Mouse (Mus musculus): Measurements from ENCODE around the gene Rnf10. TPM values are rescaled to one million over a fixed set of nuclear protein-coding genes. Genes with fewer than 3 reads are reported as not detected.
"Not testable (repeated sequence)": the region's sequence is repeated elsewhere in the genome, so short reads cannot be mapped to it uniquely, and the experiment has no call there.

Gene Rnf10
- 119 and 132 TPM in 2 replicates for polyA plus RNA-seq (2016; fragmentation: Nextera tagmentation; extraction: Ambion mirVana)

- DNase-seq (ENCODE audit: extremely low spot score, low spot score) = peak; percentile 97
- H3K36me3 ChIP-seq (replicated peaks) = peaks cover 31% of the 10 kb centered on the region
- H3K9me3 ChIP-seq = no peaks in the 10 kb centered on the region
- peaks cover 48% of the 10 kb centered on the region for H3K4me1 ChIP-seq
- peak within 1 kb of the TSS; percentile 86 for H3K4me3 ChIP-seq
- no peaks in the 10 kb centered on the region for H3K27me3 ChIP-seq (ENCODE audit: poor library complexity, severe bottlenecking)
- WGBS = 13% methylated on average over 26 of the region's 26 CpGs
- peak within 1 kb of the TSS; percentile 95 for H3K27ac ChIP-seq
Observed at GRCm38 (mm10) chr5:115272812-115273548, at the start of gene Rnf10. TSS of gene Rnf10 (minus strand) at chr5:115272898.

DNA sequence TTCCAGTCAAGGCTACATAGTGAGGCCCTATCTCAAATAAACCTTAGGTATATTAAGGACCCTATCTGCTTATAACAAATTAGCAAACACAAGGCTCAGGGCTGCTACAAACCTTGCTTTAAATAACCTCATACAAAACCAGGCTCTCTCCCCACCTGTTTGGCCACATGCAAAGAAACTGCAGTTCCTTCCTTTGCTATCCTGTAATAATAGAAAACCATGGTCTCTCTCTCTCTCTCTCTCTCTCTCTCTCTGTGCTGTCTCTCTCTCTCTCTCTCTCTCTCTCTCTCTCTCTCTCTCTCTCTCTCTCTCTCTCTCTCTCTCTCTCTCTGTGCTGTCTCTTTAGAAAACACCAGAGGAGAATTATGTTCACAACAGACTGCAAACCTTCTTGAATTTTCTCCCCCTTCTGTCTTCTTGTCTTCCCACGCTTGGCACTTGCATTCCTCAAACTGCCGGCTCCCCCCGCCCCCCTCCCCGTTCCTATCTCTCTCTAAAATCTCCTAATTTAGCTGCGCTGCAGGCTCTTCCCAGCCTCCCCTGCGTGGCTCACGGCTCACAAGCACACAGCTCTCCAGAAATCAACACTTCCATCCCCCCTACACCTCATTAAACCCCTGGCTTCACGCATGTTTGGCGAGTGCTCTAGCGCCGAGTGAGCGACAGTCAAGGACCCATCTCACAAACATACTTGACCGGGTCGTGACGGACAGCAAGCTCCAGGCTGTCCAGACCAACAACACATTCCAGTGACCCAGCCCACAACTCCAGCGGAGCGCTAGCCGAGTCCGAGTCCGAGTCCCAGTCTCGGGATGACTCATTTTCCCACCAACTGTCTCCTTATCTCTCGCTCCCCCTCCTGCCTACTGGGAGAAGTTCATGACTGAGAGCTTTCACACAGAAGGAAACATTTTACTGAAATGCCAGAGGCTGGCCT, 46.6 kb upstream of the Rnf10 start:
- no peaks in the 10 kb centered on the region for H3K36me3 ChIP-seq (replicated peaks)
- H3K27ac ChIP-seq = peak overlapping the region; percentile 77

GRCm38 (mm10) chr5:115317645-115318328, 45.1 kb upstream of the Rnf10 start:
- no peaks in the 10 kb centered on the region for H3K9me3 ChIP-seq
- H3K4me1 ChIP-seq = peaks cover 44% of the 10 kb centered on the region
- peak overlapping the region; percentile 84 for H3K27ac ChIP-seq
- no peaks in the 10 kb centered on the region for H3K36me3 ChIP-seq (replicated peaks)
- H3K27me3 ChIP-seq (ENCODE audit: poor library complexity, severe bottlenecking) = peaks cover 18% of the 10 kb centered on the region
- 3% methylated on average over 10 of the region's 10 CpGs for WGBS
- peak overlapping the region; percentile 31 for H3K4me3 ChIP-seq
- DNase-seq (ENCODE audit: extremely low spot score, low spot score) = peak; percentile 60

More for the DNA sequence above, 46.6 kb upstream of the Rnf10 start:
- peak; percentile 69 for DNase-seq (ENCODE audit: extremely low spot score, low spot score)
- H3K27me3 ChIP-seq (ENCODE audit: poor library complexity, severe bottlenecking) = peaks cover 18% of the 10 kb centered on the region
- peak overlapping the region; percentile 46 for H3K4me3 ChIP-seq
- H3K4me1 ChIP-seq = peaks cover 39% of the 10 kb centered on the region
- WGBS = under 1% methylated on average over 22 of the region's 22 CpGs
- H3K9me3 ChIP-seq = no peaks in the 10 kb centered on the region

GRCm38 (mm10) chr5:115316968-115317644, 44.4 kb upstream of the Rnf10 start:
- 5% methylated on average over 14 of the region's 14 CpGs for WGBS
- H3K36me3 ChIP-seq (replicated peaks) = no peaks in the 10 kb centered on the region
- DNase-seq (ENCODE audit: extremely low spot score, low spot score) = no peak

DNA sequence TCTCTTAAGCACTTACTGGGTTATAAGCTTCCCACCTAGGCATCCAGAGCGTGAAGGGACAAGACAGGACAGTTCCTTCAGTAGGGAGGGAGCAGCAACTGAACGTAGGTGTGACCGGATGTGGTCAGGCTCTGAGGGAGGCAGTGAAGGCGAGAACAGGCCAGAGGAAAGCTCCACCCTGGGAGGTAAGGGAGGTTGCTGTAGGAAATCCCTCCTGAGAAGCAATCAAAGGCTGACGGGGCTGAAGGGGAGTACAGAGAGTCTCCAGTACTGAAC, 40.9 kb upstream of the Rnf10 start:
- Histone ChIP-seq H3K4me3 (no peak overlapping the region), H3K27ac (no peak overlapping the region), H3K4me1 (peaks cover 35% of the 10 kb centered on the region), H3K9me3 (no peaks in the 10 kb centered on the region), H3K27me3 (ENCODE audit: poor library complexity, severe bottlenecking) (peaks cover 15% of the 10 kb centered on the region), H3K36me3 (replicated peaks) (no peaks in the 10 kb centered on the region)
- DNase-seq (ENCODE audit: extremely low spot score, low spot score) = no peak
- WGBS = 40% methylated on average over 5 of the region's 5 CpGs

More at GRCm38 (mm10) chr5:115316968-115317644, 44.4 kb upstream of the Rnf10 start:
- Histone ChIP-seq H3K9me3 (no peaks in the 10 kb centered on the region), H3K27me3 (ENCODE audit: poor library complexity, severe bottlenecking) (peaks cover 18% of the 10 kb centered on the region), H3K4me1 (peaks cover 44% of the 10 kb centered on the region), H3K4me3 (peak overlapping the region; percentile 31), H3K27ac (peak overlapping the region; percentile 84)

DNA sequence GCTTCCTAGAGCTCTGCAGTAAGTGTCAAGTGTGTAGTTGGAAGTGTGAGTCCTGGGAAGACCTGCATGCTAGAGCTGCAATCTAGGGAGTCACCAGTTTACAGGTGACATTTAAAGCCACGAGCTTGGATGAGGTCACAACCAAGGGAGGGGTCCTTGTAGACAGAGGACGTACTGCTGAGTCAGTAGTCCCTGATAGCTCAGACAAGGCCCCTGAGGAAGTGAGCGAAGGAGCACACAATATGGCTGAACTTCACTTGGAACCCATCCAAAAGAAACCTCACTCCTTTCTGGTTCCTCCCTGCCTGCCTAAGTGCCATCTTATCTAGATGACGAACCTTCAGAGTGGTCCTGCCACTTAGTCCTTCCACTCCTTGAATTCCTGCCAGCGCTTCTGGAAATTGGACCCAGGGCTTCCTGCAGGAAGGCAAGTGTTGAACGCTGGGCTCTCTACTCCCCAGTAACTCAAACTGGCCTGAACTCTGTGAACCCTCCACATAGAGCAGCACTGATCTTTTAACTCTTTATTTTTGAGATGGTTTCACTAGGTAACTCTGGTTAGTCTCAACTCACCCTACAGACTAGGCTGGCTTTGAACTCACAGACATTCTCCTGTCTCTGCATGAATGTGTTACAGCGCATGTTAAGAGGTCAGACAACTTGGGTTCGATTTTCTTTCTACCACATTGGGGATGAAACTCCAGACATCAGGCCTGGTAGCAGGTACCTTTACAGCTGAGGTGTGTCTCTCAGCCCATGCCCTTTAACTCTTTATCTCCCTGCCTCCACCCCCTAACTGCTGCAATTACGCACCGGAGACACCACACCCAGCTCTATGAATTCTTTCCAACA, 40.3 kb upstream of the Rnf10 start:
- H3K27me3 ChIP-seq (ENCODE audit: poor library complexity, severe bottlenecking) = peaks cover 9% of the 10 kb centered on the region; the same call in 1 of the 2 replicates
- 0 out of 2 replicates have a peak overlapping the region, but pooled peaks have one; percentile 16 for H3K27ac ChIP-seq
- 79% methylated on average over 10 of the region's 10 CpGs for WGBS

GRCm38 (mm10) chr5:115312354-115312753, 39.7 kb upstream of the Rnf10 start:
- Histone ChIP-seq H3K9me3 (no peaks in the 10 kb centered on the region), H3K4me1 (peaks cover 23% of the 10 kb centered on the region), H3K27ac (0 out of 2 replicates have a peak overlapping the region, but pooled peaks have one; percentile 16), H3K27me3 (ENCODE audit: poor library complexity, severe bottlenecking) (peaks cover 6% of the 10 kb centered on the region; the same call in 1 of the 2 replicates), H3K4me3 (no peak overlapping the region), H3K36me3 (replicated peaks) (no peaks in the 10 kb centered on the region)
- WGBS = 86% methylated on average over 4 of the region's 4 CpGs
- no peak for DNase-seq (ENCODE audit: extremely low spot score, low spot score)

More for the DNA sequence above, 40.3 kb upstream of the Rnf10 start:
- DNase-seq (ENCODE audit: extremely low spot score, low spot score) = no peak
- Histone ChIP-seq H3K36me3 (replicated peaks) (no peaks in the 10 kb centered on the region), H3K4me3 (no peak overlapping the region), H3K9me3 (no peaks in the 10 kb centered on the region), H3K4me1 (peaks cover 30% of the 10 kb centered on the region)

DNA sequence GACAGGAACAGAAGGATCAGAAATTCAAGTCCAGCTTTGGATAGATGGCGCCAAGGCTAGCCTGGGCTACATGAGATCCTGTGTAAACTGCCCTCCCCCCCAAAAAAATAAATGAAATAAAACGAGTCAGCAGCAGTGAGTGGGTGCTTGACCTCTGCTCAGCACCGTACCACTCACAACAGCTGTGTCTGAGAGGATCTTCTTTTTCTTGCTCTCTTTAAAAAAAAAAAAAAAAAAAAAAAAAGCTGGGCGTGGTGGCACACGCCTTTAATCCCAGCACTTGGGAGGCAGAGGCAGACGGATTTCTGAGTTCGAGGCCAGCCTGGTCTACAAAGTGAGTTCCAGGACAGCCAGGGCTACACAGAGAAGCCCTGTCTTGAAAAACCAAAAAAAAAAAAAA, 29.5 kb upstream of the Rnf10 start:
- not testable (repeated sequence) for H3K9me3 ChIP-seq; DNase-seq (ENCODE audit: extremely low spot score, low spot score); H3K27ac ChIP-seq
- H3K27me3 ChIP-seq (ENCODE audit: poor library complexity, severe bottlenecking) = peaks cover 13% of the 10 kb centered on the region
- peak overlapping the region; percentile 91; the same call in 1 of the 2 replicates for H3K4me3 ChIP-seq
- H3K36me3 ChIP-seq (replicated peaks) = peaks cover 25% of the 10 kb centered on the region
- peaks cover 37% of the 10 kb centered on the region for H3K4me1 ChIP-seq
- WGBS = 80% methylated on average over 7 of the region's 7 CpGs

GRCm38 (mm10) chr5:115301615-115302014, 28.9 kb upstream of the Rnf10 start:
- peaks cover 37% of the 10 kb centered on the region for H3K4me1 ChIP-seq
- H3K9me3 ChIP-seq = no peaks in the 10 kb centered on the region
- peak overlapping the region; percentile 91 for H3K4me3 ChIP-seq
- H3K27ac ChIP-seq = peak overlapping the region; percentile 94
- no peak for DNase-seq (ENCODE audit: extremely low spot score, low spot score)
- H3K36me3 ChIP-seq (replicated peaks) = peaks cover 30% of the 10 kb centered on the region
- 32% methylated on average over 13 of the region's 13 CpGs for WGBS
- peaks cover 13% of the 10 kb centered on the region for H3K27me3 ChIP-seq (ENCODE audit: poor library complexity, severe bottlenecking)

GRCm38 (mm10) chr5:115300792-115301614, 28.3 kb upstream of the Rnf10 start, which contains the start of gene Dynll1:
TSS of gene Dynll1 (minus strand) at chr5:115300999.
- peaks cover 13% of the 10 kb centered on the region for H3K27me3 ChIP-seq (ENCODE audit: poor library complexity, severe bottlenecking)
- peak within 1 kb of the TSS; percentile 94 for H3K27ac ChIP-seq
- H3K4me3 ChIP-seq = peak within 1 kb of the TSS; percentile 91
- H3K4me1 ChIP-seq = peaks cover 37% of the 10 kb centered on the region
- DNase-seq (ENCODE audit: extremely low spot score, low spot score) = peak; percentile 99
- H3K9me3 ChIP-seq = no peaks in the 10 kb centered on the region
- peaks cover 37% of the 10 kb centered on the region for H3K36me3 ChIP-seq (replicated peaks)
- WGBS = 1% methylated on average over 65 of the region's 66 CpGs
